Mouse (Mus musculus) heart, embryonic 11.5 days (tissue): ENCODE results near the gene Aqp3. TPM values are rescaled to one million over a fixed set of nuclear protein-coding genes. Genes with fewer than 3 reads are reported as not detected.

Experiments
- ATAC-seq: fragments of 200-750 bp; cut with Nextera tagmentation; replicated peaks from 2 replicates; pipeline ENCODE4 v1.8.0; 2017; ENCODE audit warnings: moderate library complexity; ENCODE audit not compliant: insufficient number of reproducible peaks, low FRiP score, low TSS enrichment
- H3K27ac ChIP-seq: fragments of 300-500 bp; sonication (generic); 2 replicates; pipeline ENCODE4 v1.5.1; 2014; ENCODE audit warnings: mild to moderate bottlenecking, low read depth, low read length
- H3K27me3 ChIP-seq: fragments of 300-500 bp; sonication (generic); 2 replicates; pipeline ENCODE4 v1.6.1; 2014; ENCODE audit warnings: mild to moderate bottlenecking, low read length, mixed read lengths; ENCODE audit not compliant: control insufficient read depth, insufficient read depth
- H3K36me3 ChIP-seq: fragments of 300-500 bp; sonication (generic); 2 replicates; pipeline ENCODE4 v1.6.1; 2014; ENCODE audit warnings: mild to moderate bottlenecking, low read length, moderate library complexity, mixed read lengths; ENCODE audit not compliant: control insufficient read depth, insufficient read depth
- H3K4me1 ChIP-seq: fragments of 300-500 bp; sonication (generic); 2 replicates; pipeline ENCODE4 v1.6.1; 2014; ENCODE audit warnings: low read length; ENCODE audit not compliant: control insufficient read depth, insufficient read depth
- H3K4me2 ChIP-seq: fragments of 300-500 bp; sonication (generic); 2 replicates; pipeline ENCODE4 v1.6.1; 2014; ENCODE audit warnings: mild to moderate bottlenecking, moderate library complexity
- H3K4me3 ChIP-seq: fragments of 300-500 bp; sonication (generic); 2 replicates; pipeline ENCODE4 v1.5.1; 2014; ENCODE audit warnings: low read depth, low read length
- H3K9ac ChIP-seq: fragments of 300-500 bp; sonication (generic); 2 replicates; pipeline ENCODE4 v1.6.1; 2014; ENCODE audit warnings: mild to moderate bottlenecking, low read depth, low read length, moderate library complexity
- H3K9me3 ChIP-seq: fragments of 300-500 bp; sonication (generic); replicated peaks from 2 replicates; pipeline ENCODE4 v1.6.1; 2016; ENCODE audit warnings: low read length; ENCODE audit not compliant: control insufficient read depth
- WGBS: fragments of 180-500 bp; shearing (Covaris S2); extraction: QIAGEN DNeasy Blood & Tissue Kit; methylation state at CpG from one replicate; pipeline ENCODE4 v1.1.7; 2014; ENCODE audit not compliant: insufficient replicate concordance; 5-methylcytosine and 5-hydroxymethylcytosine counted together
- polyA plus RNA-seq: library from polyadenylated mRNA; unstranded; fragments of >200 nt; fragmentation: Nextera tagmentation; extraction: Ambion mirVana; gene quantifications from 2 replicates; pipeline ENCODE4 v1.2.1, GENCODE M21; 2014

Aqp3 gene
- polyA plus RNA-seq, 1 experiment from 2014 or later = 7.3 TPM

- no peak overlapping the region for H3K4me3 ChIP-seq
- 77% methylated on average over 6 of the region's 6 CpGs for WGBS
- H3K4me2 ChIP-seq = no peak overlapping the region
- H3K36me3 ChIP-seq = no peaks in the 10 kb centered on the region
- H3K27me3 ChIP-seq = no peaks in the 10 kb centered on the region
- peak overlapping the region; percentile 50; the same call in 1 of the 2 replicates for H3K27ac ChIP-seq
- H3K9ac ChIP-seq = no peak overlapping the region
- H3K4me1 ChIP-seq = no peaks in the 10 kb centered on the region
- ATAC-seq = no peak
- no peaks in the 10 kb centered on the region for H3K9me3 ChIP-seq
Measured at GRCm38 (mm10) chr4:41133529-41134291, 35.7 kb upstream of the Aqp3 start.

- no peaks in the 10 kb centered on the region for H3K36me3 ChIP-seq
- H3K9me3 ChIP-seq = no peaks in the 10 kb centered on the region
- H3K4me3 ChIP-seq = no peak overlapping the region
- H3K27ac ChIP-seq = no peak overlapping the region
- no peak for ATAC-seq
- no peaks in the 10 kb centered on the region for H3K4me1 ChIP-seq
- no peak overlapping the region for H3K9ac ChIP-seq
- H3K27me3 ChIP-seq = no peaks in the 10 kb centered on the region
- WGBS = 75% methylated on average over 6 of the region's 6 CpGs
- no peak overlapping the region for H3K4me2 ChIP-seq
Measured at GRCm38 (mm10) chr4:41132471-41132870, 34.5 kb upstream of the Aqp3 start.

- H3K4me2 ChIP-seq = peak overlapping the region; percentile 27; the same call in 1 of the 2 replicates
- no peak; the same call in 1 of the 2 replicates for ATAC-seq
- H3K27ac ChIP-seq = no peak overlapping the region
- no peak overlapping the region for H3K4me3 ChIP-seq
- no peak overlapping the region for H3K9ac ChIP-seq
- no peaks in the 10 kb centered on the region for H3K27me3 ChIP-seq
- no peaks in the 10 kb centered on the region for H3K4me1 ChIP-seq
- no peaks in the 10 kb centered on the region for H3K36me3 ChIP-seq
- H3K9me3 ChIP-seq = no peaks in the 10 kb centered on the region
- WGBS = 72% methylated on average over 3 of the region's 3 CpGs
Measured at GRCm38 (mm10) chr4:41129836-41130235, 31.9 kb upstream of the Aqp3 start.

DNA sequence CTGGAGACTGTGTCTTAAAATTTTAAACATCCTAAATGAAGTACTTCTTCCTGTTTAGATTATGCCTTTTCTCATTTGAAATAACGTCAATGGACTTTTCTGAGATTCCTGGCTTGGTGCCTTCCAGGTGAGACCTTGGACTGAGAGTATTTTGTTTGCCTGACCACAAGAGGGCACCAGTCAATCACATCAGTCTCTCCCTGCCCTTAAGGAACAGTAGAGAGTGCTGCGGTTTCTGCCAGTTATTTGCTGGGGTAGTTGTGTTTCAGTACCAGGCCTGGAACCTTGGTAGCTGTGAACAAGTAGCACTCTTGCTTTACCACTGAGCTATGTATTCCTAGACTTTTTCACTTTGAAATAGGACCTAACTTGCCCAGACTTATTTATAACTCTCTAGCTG lies 31.4 kb upstream of the Aqp3 start:
- H3K27me3 ChIP-seq = no peaks in the 10 kb centered on the region
- no peaks in the 10 kb centered on the region for H3K9me3 ChIP-seq
- no peak overlapping the region for H3K4me3 ChIP-seq
- H3K4me1 ChIP-seq = no peaks in the 10 kb centered on the region
- 9% methylated on average over 2 of the region's 2 CpGs for WGBS
- no peaks in the 10 kb centered on the region for H3K36me3 ChIP-seq
- ATAC-seq = peak; percentile 72
- H3K27ac ChIP-seq = no peak overlapping the region
- no peak overlapping the region for H3K9ac ChIP-seq
- peak overlapping the region; percentile 27 for H3K4me2 ChIP-seq

DNA sequence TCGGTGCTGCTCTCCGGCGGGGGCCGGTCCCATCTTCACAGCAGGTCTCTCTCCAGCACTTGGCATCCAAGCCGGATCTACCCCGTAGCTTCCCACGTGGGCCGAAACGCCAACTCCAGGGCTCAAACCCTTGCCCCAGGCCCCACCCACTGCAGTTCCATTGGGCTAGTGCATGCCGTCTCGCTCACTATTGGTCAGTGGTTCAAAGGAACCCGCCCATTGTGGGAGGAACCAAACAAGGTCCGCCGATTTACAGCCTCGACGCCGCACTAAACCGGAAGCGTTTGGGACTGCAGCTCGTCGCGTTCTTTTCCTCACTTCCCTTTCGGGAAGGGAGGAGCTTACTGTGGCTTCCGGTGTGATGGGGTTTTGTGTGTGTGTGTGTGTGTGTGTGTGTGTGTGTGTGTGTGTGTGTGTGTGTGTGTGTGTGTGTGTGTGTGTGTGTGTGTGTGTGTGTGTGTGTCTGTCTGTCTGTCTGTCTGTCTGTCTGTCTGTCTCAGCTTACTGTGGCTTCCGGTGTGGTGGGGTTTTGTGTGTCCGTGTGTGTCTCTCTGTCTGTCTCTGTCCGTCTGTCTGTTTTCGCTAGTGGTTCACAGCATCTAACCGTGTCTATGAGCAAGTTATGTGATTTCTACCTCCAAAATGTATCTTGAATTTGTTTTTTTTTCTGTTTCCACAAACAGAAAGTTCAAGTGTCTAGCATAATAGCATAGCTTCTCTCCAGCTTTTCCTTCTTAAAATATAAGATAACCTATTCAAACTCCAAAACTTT lies 26.4 kb upstream of the Aqp3 start, which contains the start of gene Nol6:
TSS of gene Nol6 (minus strand) at position 276 of the 772 bp plus-strand sequence.
- Histone ChIP-seq H3K4me1 (peaks cover 3% of the 10 kb centered on the region; the same call in 1 of the 2 replicates), H3K27me3 (no peaks in the 10 kb centered on the region), H3K9ac (peak within 1 kb of the TSS; percentile 62), H3K4me3 (peak within 1 kb of the TSS; percentile 55), H3K27ac (no peak within 1 kb of the TSS), H3K36me3 (peaks cover 23% of the 10 kb centered on the region), H3K4me2 (peak within 1 kb of the TSS; percentile 70), H3K9me3 (no peaks in the 10 kb centered on the region)
- WGBS = 2% methylated on average over 29 of the region's 29 CpGs
- ATAC-seq = peak; percentile 99

GRCm38 (mm10) chr4:41118706-41119292 lies 20.8 kb upstream of the Aqp3 start:
- H3K4me1 ChIP-seq = peaks cover 3% of the 10 kb centered on the region; the same call in 1 of the 2 replicates
- no peak overlapping the region for H3K4me3 ChIP-seq
- no peak overlapping the region for H3K9ac ChIP-seq
- no peak overlapping the region for H3K4me2 ChIP-seq
- H3K27ac ChIP-seq = no peak overlapping the region
- no peaks in the 10 kb centered on the region for H3K9me3 ChIP-seq
- peaks cover 58% of the 10 kb centered on the region for H3K36me3 ChIP-seq
- WGBS = 73% methylated on average over 11 of the region's 11 CpGs
- no peaks in the 10 kb centered on the region for H3K27me3 ChIP-seq
- ATAC-seq = no peak

DNA sequence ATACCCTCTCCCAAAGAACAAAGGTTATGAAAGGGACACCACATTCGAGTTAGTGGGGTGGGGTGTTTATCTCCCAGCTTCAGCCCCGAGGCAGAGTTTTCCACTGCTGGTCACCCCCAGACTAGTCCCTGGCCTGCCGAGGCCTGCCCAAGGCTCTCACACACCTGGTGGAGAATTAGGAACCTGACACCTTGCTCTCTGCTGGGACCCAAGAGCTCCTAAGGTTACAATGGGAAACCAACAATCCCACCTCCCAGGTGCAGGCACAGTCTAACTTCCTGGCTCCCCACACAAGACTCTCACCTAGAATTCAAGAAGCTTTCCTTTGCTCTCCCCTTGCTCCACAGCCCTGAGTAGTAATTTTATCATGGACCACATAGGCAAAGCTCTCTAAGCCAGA lies 18.8 kb upstream of the Aqp3 start:
- Histone ChIP-seq H3K4me2 (no peak overlapping the region), H3K27ac (no peak overlapping the region), H3K4me3 (no peak overlapping the region), H3K36me3 (peaks cover 58% of the 10 kb centered on the region), H3K27me3 (no peaks in the 10 kb centered on the region), H3K4me1 (no peaks in the 10 kb centered on the region), H3K9ac (no peak overlapping the region), H3K9me3 (no peaks in the 10 kb centered on the region)
- ATAC-seq = no peak
- WGBS = 67% methylated on average over 3 of the region's 3 CpGs

GRCm38 (mm10) chr4:41115793-41116192 lies 17.8 kb upstream of the Aqp3 start:
- H3K9me3 ChIP-seq = no peaks in the 10 kb centered on the region
- no peak overlapping the region for H3K27ac ChIP-seq
- ATAC-seq = no peak
- no peaks in the 10 kb centered on the region for H3K4me1 ChIP-seq
- no peak overlapping the region for H3K4me2 ChIP-seq
- peaks cover 49% of the 10 kb centered on the region for H3K36me3 ChIP-seq
- no peaks in the 10 kb centered on the region for H3K27me3 ChIP-seq
- 92% methylated on average over 15 of the region's 15 CpGs for WGBS
- no peak overlapping the region for H3K4me3 ChIP-seq
- H3K9ac ChIP-seq = no peak overlapping the region
